Mouse (Mus musculus) stomach, embryonic 15.5 days (tissue): ENCODE data around the gene Slc2a3. TPM values are rescaled to one million over a fixed set of nuclear protein-coding genes. Genes with fewer than 3 reads are reported as not detected.
A peak's percentile ranks its signal among the peaks of the same experiment; 100 is the strongest.

Experiments used
- ATAC-seq: fragments of 200-750 bp; cut with Nextera tagmentation; 2 replicates; pipeline ENCODE4 v1.8.0; 2017; ENCODE audit warnings: low read depth, moderate number of reproducible peaks, moderate TSS enrichment; ENCODE audit not compliant: insufficient read depth, low FRiP score
- H3K27ac ChIP-seq: fragments of 300-500 bp; sonication (generic); 2 replicates; pipeline ENCODE4 v1.5.1; 2015; ENCODE audit warnings: mild to moderate bottlenecking, inconsistent platforms
- H3K27me3 ChIP-seq: fragments of 300-500 bp; sonication (generic); replicated peaks from 2 replicates; pipeline ENCODE4 v1.6.1; 2015; ENCODE audit warnings: inconsistent platforms
- H3K36me3 ChIP-seq: fragments of 300-500 bp; sonication (generic); 2 replicates; pipeline ENCODE4 v1.6.1; 2015; ENCODE audit warnings: inconsistent platforms
- H3K4me1 ChIP-seq: fragments of 300-500 bp; sonication (generic); 2 replicates; pipeline ENCODE4 v1.6.1; 2015; ENCODE audit warnings: inconsistent platforms
- H3K4me2 ChIP-seq: fragments of 300-500 bp; sonication (generic); 2 replicates; pipeline ENCODE4 v1.6.1; 2015; ENCODE audit warnings: mild to moderate bottlenecking, inconsistent platforms
- H3K4me3 ChIP-seq: fragments of 300-500 bp; sonication (generic); replicated peaks from 2 replicates; pipeline ENCODE4 v1.5.1; 2015; ENCODE audit warnings: inconsistent platforms
- H3K9ac ChIP-seq: fragments of 300-500 bp; sonication (generic); 2 replicates; pipeline ENCODE4 v1.6.1; 2015; ENCODE audit warnings: inconsistent platforms
- H3K9me3 ChIP-seq: fragments of 300-500 bp; sonication (generic); 2 replicates; pipeline ENCODE4 v1.6.1; 2016; ENCODE audit warnings: inconsistent platforms
- WGBS: fragments of 180-500 bp; shearing (Covaris S2); methylation state at CpG from one replicate; pipeline ENCODE4 v1.1.7; 2015; 5-methylcytosine and 5-hydroxymethylcytosine counted together
- polyA plus RNA-seq: library from polyadenylated mRNA; unstranded; fragments of >200 nt; fragmentation: Nextera tagmentation; extraction: Ambion mirVana; gene quantifications from 2 replicates; pipeline ENCODE4 v1.2.1, GENCODE M21; 2015

The Slc2a3 gene
- polyA plus RNA-seq, result 11.0 and 11.9 TPM in 2 replicates

DNA sequence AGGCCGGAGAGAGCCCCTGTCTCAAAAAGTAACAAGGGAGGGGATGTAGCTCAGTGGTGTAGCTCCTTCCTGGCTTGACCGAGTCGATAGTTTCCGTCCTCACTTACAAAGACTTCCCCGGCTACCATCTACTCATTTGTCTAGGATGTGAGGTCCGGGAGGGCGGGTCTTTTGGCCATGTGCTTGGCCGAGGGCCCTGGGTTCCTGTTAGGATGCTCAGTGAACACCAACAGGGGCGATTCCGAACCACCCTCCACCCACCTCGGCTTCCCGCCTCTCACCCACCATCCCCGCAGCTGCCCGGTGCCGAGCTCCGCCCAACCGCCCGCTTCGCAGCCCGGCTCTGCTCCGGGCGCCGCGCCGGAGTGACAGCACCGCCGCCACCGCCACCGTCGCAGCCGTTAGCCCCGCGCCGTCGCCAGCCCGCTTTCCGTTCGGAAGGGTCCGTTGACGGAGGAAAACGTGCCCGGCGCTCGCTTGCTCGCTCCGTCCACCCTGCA, at the start of gene Slc2a3:
Gene Slc2a3 (minus strand): TSS at position 340 of the 500 bp plus-strand sequence.
- Histone ChIP-seq H3K36me3 (no peaks in the 10 kb centered on the region), H3K4me2 (peak within 1 kb of the TSS; percentile 99), H3K9ac (peak within 1 kb of the TSS; percentile 61), H3K9me3 (no peaks in the 10 kb centered on the region), H3K27me3 (no peaks in the 10 kb centered on the region), H3K4me1 (0 out of 2 replicates have a peak, but pooled peaks cover 8% of the 10 kb centered on the region), H3K4me3 (peak within 1 kb of the TSS; percentile 58), H3K27ac (no peak within 1 kb of the TSS)
- WGBS, result under 1% methylated on average over 33 of the region's 46 CpGs
- peak; percentile 74 for ATAC-seq

DNA sequence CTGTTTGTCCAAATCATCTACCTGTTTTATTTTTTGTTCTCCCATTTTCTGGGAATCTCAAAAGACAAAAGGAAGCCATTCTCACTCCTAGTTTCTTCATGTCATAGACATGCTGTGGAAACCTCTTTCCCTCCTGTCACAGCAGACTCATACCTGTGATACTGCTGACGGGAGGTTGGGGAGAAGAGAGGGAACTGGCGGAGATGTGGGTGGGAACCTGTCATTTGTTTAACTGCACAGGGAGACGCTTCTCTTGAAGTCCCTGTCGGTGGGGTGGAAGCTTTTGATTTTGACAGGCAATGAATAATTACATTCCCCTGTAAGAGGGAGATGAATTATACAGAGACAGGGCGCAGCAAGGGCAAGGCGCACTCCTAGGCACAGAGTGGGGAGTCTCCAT, 42.3 kb upstream of the Slc2a3 start:
- Histone ChIP-seq H3K27ac (no peak overlapping the region), H3K4me1 (no peaks in the 10 kb centered on the region), H3K4me2 (no peak overlapping the region), H3K9ac (no peak overlapping the region), H3K27me3 (no peaks in the 10 kb centered on the region), H3K9me3 (no peaks in the 10 kb centered on the region), H3K36me3 (peaks cover 27% of the 10 kb centered on the region), H3K4me3 (no peak overlapping the region)
- no peak for ATAC-seq
- 51% methylated on average over 6 of the region's 6 CpGs for WGBS

DNA sequence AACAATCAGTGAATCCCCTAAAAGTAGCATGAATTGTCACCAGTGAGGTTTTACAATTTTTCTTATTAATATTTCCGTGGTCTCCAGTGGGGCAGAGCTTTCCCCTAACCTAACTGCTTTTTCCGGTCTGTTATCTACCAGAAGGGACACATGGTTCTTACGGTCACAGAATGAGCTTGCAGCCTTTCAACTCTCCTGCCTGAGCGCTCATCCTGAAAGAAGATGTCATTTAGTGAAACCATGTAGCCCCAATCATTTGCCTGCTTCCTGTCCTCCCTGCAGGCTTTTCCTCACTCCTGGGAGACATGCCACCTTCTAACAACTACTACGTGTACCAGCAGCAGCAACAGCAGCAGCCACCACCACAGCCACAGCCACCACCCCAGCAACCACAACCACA, 36.1 kb upstream of the Slc2a3 start:
- Histone ChIP-seq H3K4me2 (no peak overlapping the region), H3K9ac (no peak overlapping the region), H3K4me3 (no peak overlapping the region), H3K36me3 (peaks cover 50% of the 10 kb centered on the region), H3K27ac (no peak overlapping the region), H3K9me3 (no peaks in the 10 kb centered on the region), H3K4me1 (no peaks in the 10 kb centered on the region), H3K27me3 (no peaks in the 10 kb centered on the region)
- 90% methylated on average over 5 of the region's 5 CpGs for WGBS
- no peak for ATAC-seq

DNA sequence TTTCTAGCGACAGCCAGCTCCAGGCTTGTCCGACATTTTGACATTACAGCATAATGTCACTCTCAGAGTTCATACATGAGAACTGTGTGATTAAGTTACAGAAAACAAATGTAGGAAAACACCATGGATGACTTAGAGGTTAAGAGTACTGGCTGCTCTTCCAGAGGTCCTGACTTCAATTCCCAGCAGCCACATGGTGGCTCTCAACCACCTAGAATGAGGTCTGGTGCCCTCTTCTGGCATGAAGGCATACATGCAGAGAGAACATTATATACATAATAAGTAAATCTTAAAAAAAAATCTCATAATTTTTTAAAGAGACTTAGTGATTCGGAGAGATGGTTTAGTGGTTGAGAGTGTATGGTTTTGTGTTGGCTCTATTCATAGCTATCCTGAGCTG, 35.5 kb upstream of the Slc2a3 start:
- H3K4me2 ChIP-seq, result no peak overlapping the region
- H3K4me3 ChIP-seq, result no peak overlapping the region
- no peaks in the 10 kb centered on the region for H3K4me1 ChIP-seq
- H3K9me3 ChIP-seq, result no peaks in the 10 kb centered on the region
- no peak overlapping the region for H3K27ac ChIP-seq
- peaks cover 50% of the 10 kb centered on the region for H3K36me3 ChIP-seq
- no peaks in the 10 kb centered on the region for H3K27me3 ChIP-seq
- 91% methylated on average over 3 of the region's 3 CpGs for WGBS
- ATAC-seq, result no peak
- H3K9ac ChIP-seq, result no peak overlapping the region

DNA sequence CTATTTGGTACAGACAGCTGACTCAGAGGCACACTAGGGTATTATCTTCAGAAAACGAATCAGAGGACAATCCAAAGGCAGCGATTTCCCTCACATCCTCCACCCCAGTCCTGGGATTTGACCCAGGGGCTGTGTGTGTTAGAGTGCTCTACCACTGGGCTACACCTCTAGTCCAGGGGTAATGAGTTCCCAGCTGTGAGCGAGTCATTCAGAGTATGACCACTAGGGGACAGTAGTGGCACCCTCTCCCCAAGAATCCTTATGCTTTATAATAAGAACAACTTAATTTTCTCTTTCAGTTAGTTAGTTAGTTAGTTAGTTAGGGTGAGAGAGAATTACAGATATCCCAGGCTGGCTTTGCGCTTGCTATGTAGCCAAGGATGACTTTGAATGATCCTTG, 32.9 kb upstream of the Slc2a3 start:
- WGBS, result 66% methylated on average over 4 of the region's 4 CpGs
- Histone ChIP-seq H3K4me1 (no peaks in the 10 kb centered on the region), H3K9me3 (no peaks in the 10 kb centered on the region), H3K36me3 (peaks cover 44% of the 10 kb centered on the region), H3K4me3 (no peak overlapping the region), H3K27ac (no peak overlapping the region), H3K4me2 (no peak overlapping the region), H3K27me3 (no peaks in the 10 kb centered on the region), H3K9ac (no peak overlapping the region)
- ATAC-seq, result no peak

DNA sequence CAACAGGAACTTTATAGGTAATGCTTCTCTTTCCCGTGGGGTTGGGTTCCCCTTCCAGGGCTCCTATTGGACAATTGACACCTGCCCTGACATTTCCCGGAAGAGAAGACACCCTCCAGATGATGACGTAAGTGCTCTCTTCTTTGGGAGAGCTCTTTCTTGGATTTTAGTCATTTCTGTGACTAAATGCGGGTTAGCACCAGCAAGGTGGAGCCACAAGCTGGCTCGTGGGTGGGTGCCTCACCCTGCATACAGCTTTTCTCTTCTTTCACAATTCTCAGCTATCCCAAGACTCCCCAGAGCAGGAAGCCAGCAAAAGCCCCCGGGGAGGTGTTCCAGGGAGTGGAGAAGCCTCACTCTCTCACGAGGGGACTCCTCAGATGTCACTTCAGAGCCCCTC, 31.4 kb upstream of the Slc2a3 start:
- no peaks in the 10 kb centered on the region for H3K27me3 ChIP-seq
- peaks cover 45% of the 10 kb centered on the region for H3K36me3 ChIP-seq
- H3K9me3 ChIP-seq, result no peaks in the 10 kb centered on the region
- no peak overlapping the region for H3K4me3 ChIP-seq
- no peak for ATAC-seq
- WGBS, result 79% methylated on average over 7 of the region's 7 CpGs
- H3K4me1 ChIP-seq, result no peaks in the 10 kb centered on the region
- no peak overlapping the region for H3K4me2 ChIP-seq
- H3K9ac ChIP-seq, result no peak overlapping the region
- no peak overlapping the region for H3K27ac ChIP-seq

DNA sequence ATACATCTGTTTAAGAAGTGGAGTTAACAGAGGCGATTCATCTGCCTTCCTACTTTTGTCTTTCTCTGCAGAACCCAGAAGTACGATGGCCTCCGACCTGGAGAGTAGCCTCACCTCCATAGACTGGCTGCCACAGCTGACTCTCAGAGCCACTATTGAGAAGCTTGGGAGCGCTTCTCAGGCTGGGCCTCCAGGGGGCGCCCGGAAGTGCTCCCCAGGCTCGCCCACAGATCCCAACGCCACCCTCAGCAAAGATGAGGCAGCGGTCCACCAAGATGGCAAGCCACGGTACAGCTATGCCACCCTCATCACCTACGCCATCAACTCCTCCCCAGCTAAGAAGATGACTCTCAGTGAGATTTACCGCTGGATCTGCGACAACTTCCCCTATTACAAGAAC, 26.6 kb upstream of the Slc2a3 start:
- H3K4me3 ChIP-seq, result no peak overlapping the region
- no peak overlapping the region for H3K4me2 ChIP-seq
- H3K27me3 ChIP-seq, result no peaks in the 10 kb centered on the region
- H3K9me3 ChIP-seq, result no peaks in the 10 kb centered on the region
- H3K27ac ChIP-seq, result no peak overlapping the region
- peaks cover 26% of the 10 kb centered on the region for H3K4me1 ChIP-seq
- WGBS, result 46% methylated on average over 13 of the region's 13 CpGs
- no peak overlapping the region for H3K9ac ChIP-seq
- peaks cover 9% of the 10 kb centered on the region; the same call in 1 of the 2 replicates for H3K36me3 ChIP-seq
- no peak for ATAC-seq

DNA sequence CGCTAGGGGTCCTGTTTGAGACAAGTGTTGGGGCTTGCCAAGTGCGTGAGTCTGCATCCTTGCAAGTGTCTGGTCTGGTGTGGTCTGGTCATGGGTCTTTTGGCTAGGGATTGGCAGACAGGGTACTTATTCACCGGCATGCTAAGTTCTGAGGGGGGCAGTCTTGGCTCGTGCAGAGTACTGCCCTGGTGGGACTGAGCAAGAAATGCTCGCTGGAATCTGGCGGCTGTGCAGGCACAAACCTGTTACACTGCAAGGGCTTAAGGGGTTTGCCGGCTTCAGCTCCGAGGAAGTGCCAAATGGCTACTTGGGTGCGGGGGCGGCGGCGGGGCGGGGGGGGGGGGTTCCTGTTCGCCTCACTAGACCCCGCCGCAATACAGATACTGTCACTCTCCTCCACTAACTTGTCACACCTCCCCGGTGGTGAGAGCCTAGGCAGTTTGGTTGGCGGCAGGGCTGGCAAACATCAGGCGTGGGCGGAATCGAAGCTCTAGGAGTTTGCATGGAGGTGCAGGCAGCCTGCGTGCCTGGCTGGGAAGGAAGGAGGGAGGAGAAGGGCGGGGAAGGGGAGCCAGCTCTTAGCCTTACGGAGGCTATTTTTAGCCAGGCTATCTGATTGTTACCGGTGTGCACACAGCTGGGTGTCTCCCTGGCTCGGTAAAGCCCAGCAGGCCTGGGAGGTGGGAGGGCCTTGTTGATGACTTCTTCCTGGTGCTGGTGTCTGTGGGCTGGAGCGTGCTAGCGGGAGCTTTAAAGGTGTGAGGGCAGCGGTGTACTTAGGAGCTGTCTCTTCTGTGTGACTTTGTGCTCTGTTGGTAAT, 24.7 kb upstream of the Slc2a3 start:
- Histone ChIP-seq H3K27me3 (no peaks in the 10 kb centered on the region), H3K9ac (no peak overlapping the region; the same call in 1 of the 2 replicates), H3K36me3 (peaks cover 9% of the 10 kb centered on the region; the same call in 1 of the 2 replicates), H3K27ac (peak overlapping the region; percentile 85), H3K4me1 (peaks cover 34% of the 10 kb centered on the region), H3K4me3 (peak overlapping the region; percentile 41), H3K9me3 (no peaks in the 10 kb centered on the region), H3K4me2 (peak overlapping the region; percentile 79)
- 2% methylated on average over 28 of the region's 29 CpGs for WGBS
- ATAC-seq, result peak; percentile 92

DNA sequence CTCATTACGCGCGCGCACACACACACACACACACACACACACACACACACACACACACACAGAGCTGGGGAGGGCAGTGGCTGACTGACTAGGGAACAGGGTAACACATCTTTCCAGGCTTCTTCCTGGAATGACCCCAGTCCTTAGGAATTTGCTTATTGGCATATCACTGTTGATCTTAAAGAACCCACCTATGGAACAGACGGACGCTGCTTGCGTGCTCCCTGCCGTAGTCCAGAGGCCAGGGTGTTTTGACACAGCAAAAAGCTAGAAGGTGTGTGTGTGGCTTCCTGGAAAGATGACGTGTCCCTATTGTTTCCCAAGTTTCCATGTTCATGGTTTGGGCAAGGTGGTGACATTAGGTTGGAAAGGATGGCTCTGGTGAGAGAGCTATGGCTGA, 23.7 kb upstream of the Slc2a3 start:
- no peak overlapping the region for H3K4me2 ChIP-seq
- 84% methylated on average over 9 of the region's 9 CpGs for WGBS
- no peak overlapping the region for H3K9ac ChIP-seq
- no peak for ATAC-seq
- H3K9me3 ChIP-seq, result no peaks in the 10 kb centered on the region
- H3K36me3 ChIP-seq, result peaks cover 9% of the 10 kb centered on the region; the same call in 1 of the 2 replicates
- H3K27me3 ChIP-seq, result no peaks in the 10 kb centered on the region
- H3K4me3 ChIP-seq, result no peak overlapping the region
- H3K27ac ChIP-seq, result 0 out of 2 replicates have a peak overlapping the region, but pooled peaks have one; percentile 28
- peaks cover 41% of the 10 kb centered on the region for H3K4me1 ChIP-seq

DNA sequence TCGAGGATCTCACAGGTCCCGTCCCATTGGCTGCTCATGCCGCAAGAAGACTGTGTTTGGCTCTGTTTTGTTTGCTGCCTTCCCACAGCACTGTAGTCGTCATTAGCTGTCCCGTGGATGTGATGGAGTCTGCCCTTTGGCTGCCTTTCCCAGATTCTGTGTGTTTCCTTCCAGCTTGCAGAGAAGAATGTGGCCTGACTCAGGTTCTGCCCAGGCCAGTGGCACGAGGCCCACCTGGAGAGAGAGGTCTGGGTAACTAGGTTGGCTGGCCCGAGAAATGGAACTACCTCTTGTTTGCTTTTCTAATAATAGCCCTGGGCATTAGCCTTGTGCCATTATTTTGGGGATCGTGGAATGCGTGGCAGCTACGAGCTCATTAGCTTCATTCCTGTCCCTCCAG, 22.6 kb upstream of the Slc2a3 start:
- WGBS, result 64% methylated on average over 10 of the region's 10 CpGs
- ATAC-seq, result no peak
- H3K36me3 ChIP-seq, result 0 out of 2 replicates have a peak, but pooled peaks cover 4% of the 10 kb centered on the region

DNA sequence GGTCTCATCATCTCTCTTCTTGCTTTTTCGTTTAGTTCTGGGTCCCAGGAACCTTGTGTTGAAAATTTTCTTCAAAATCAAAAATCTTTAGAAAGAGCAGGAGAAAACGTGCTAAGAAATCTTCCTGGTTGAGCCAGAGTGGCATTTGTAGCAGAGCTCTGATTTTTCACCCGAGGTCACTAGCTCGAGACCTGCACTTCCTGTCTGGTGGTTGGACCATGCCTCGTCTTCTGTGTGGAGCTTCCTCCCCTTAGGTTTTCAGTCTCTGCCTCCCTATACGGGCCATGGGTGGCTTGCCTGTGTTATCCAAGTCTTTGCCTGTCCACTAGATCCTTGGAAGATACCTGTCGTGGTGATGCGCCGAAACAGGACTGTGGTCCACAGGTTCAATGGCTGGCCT, 20.4 kb upstream of the Slc2a3 start:
- Histone ChIP-seq H3K4me3 (peak overlapping the region; percentile 93; the same call in 1 of the 2 replicates), H3K9ac (no peak overlapping the region), H3K27me3 (no peaks in the 10 kb centered on the region), H3K4me1 (peaks cover 41% of the 10 kb centered on the region), H3K27ac (no peak overlapping the region), H3K36me3 (no peaks in the 10 kb centered on the region), H3K4me2 (peak overlapping the region; percentile 87; the same call in 1 of the 2 replicates), H3K9me3 (no peaks in the 10 kb centered on the region)
- ATAC-seq, result no peak
- WGBS, result 75% methylated on average over 9 of the region's 9 CpGs

More for the DNA sequence above, 22.6 kb upstream of the Slc2a3 start:
- no peak overlapping the region for H3K4me2 ChIP-seq
- peak overlapping the region; percentile 8; the same call in 1 of the 2 replicates for H3K27ac ChIP-seq
- no peaks in the 10 kb centered on the region for H3K9me3 ChIP-seq
- no peak overlapping the region for H3K9ac ChIP-seq
- no peaks in the 10 kb centered on the region for H3K27me3 ChIP-seq
- H3K4me3 ChIP-seq, result no peak overlapping the region
- peaks cover 41% of the 10 kb centered on the region for H3K4me1 ChIP-seq
